Mouse (Mus musculus) myocyte (in vitro differentiated cells): ENCODE results near the gene Ctdnep1.

Source experiments
- CEBPB ChIP-seq: IDR thresholded peaks from 2 replicates; pipeline ENCODE4 v1.6.1; 2011; ENCODE audit warnings: mild to moderate bottlenecking, moderate library complexity; ENCODE audit not compliant: poor library complexity, insufficient read depth, severe bottlenecking
- E2F4 ChIP-seq: IDR thresholded peaks from one replicate; pipeline ENCODE4 v1.6.1; 2011; ENCODE audit warnings: mild to moderate bottlenecking, control low read depth, moderate library complexity; ENCODE audit not compliant: insufficient read depth
- MYOD1 ChIP-seq, 3 experiments: IDR thresholded peaks; one replicate each; pipeline ENCODE4 v1.6.1; 2011; ENCODE audit warnings: control low read depth in 2 of 3, low read depth in 2 of 3, mild to moderate bottlenecking in 2 of 3, moderate library complexity in 1 of 3; ENCODE audit not compliant: insufficient read length in 2 of 3, control insufficient read depth in 1 of 3
- POLR2A ChIP-seq: IDR thresholded peaks from one replicate; pipeline ENCODE4 v1.6.1; 2011; ENCODE audit warnings: low read depth, mild to moderate bottlenecking, control low read depth, moderate library complexity; ENCODE audit not compliant: insufficient read length
- POLR2AphosphoS2 ChIP-seq: IDR thresholded peaks from one replicate; pipeline ENCODE4 v1.6.1; 2011; ENCODE audit warnings: low read depth, control low read depth; ENCODE audit not compliant: insufficient read length
- REST ChIP-seq: IDR thresholded peaks from one replicate; pipeline ENCODE4 v1.6.1; 2011; ENCODE audit warnings: mild to moderate bottlenecking, control low read depth, moderate library complexity; ENCODE audit not compliant: insufficient read depth, insufficient read length

- TF ChIP-seq POLR2A = no peak
- TF ChIP-seq MYOD1 (IDR thresholded peaks at IDR 0.05; ENCODE audit: control insufficient read depth in 1 of 3, insufficient read length in 2 of 3, low read depth in 2 of 3) = no peak
- TF ChIP-seq E2F4 = no peak
- TF ChIP-seq REST = no peak
- no peak for TF ChIP-seq CEBPB
- TF ChIP-seq POLR2AphosphoS2 = no peak
These were observed 34.7 kb upstream of the Ctdnep1 start for GRCm38 (mm10) chr11:69945997-69946891.
